Mouse (Mus musculus): Measurements from ENCODE around the gene Strap. TPM values are rescaled to one million over a fixed set of nuclear protein-coding genes. Genes with fewer than 3 reads are reported as not detected.

Strap gene
- polyA plus RNA-seq, 1 experiment = 18.8 TPM

- 89% methylated on average over 8 of the region's 8 CpGs for WGBS
- no peaks in the 10 kb centered on the region for H3K4me1 ChIP-seq (ENCODE audit: control insufficient read depth, insufficient read depth, insufficient read length)
- no peaks in the 10 kb centered on the region for H3K27me3 ChIP-seq (ENCODE audit: control insufficient read depth, insufficient read depth, low read length)
- no peak for DNase-seq (ENCODE audit: low read depth in 1 of 2, low spot score in 2 of 2)
- TF ChIP-seq POLR2A (IDR thresholded peaks at IDR 0.05; ENCODE audit: low read depth, low read length) = no peak
- TF ChIP-seq CTCF (IDR thresholded peaks at IDR 0.05; ENCODE audit: extremely low read depth, insufficient read depth, insufficient read length, insufficient replicate concordance) = no peak
- H3K27ac ChIP-seq (ENCODE audit: insufficient read depth, low read length) = no peak overlapping the region
- H3K36me3 ChIP-seq (ENCODE audit: control insufficient read depth, insufficient read depth, low read length) = no peaks in the 10 kb centered on the region
- no peak overlapping the region for H3K4me3 ChIP-seq (ENCODE audit: extremely low read depth, insufficient read depth, insufficient read length)
These were observed 39.8 kb upstream of the Strap start for GRCm38 (mm10) chr6:137695046-137695445.

DNA sequence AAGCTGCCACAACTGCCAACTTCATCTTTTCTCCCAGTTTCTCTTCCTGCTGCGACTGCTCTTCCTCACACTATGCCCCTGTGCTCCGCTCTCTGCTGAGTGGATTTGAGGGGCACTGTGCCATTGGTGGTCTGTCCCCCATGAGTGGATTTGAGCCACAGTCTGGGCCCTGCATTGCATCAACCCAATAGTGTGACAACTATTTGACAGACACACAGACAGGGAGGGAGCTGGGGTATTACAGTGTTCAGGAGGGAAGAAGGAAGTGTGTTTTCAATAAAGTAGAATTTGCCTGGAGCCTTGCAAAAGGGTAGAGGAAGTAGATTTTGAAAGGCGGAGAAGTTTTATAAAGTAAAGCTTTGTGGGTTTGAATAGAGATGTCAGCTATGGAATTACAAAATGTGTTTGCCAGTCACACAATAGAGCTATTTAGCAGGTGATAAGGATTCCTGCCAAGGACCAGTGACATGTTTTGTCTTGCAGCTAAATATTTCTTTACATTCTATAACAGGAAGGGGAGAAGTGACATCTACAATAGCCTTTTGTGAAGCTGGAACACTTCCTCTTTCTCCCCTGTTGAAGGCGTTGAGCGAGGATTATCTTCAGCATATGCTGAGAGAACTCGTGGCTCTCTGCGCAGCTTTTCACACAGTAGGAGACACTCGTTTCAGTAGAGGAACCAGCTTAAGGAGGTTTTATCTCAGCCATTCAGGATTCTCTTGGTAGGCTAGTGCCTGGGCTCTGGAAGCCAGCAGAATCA is 38.3 kb upstream of the Strap start:
- Histone ChIP-seq H3K4me1 (ENCODE audit: control insufficient read depth, insufficient read depth, insufficient read length) (no peaks in the 10 kb centered on the region), H3K27me3 (ENCODE audit: control insufficient read depth, insufficient read depth, low read length) (no peaks in the 10 kb centered on the region), H3K4me3 (ENCODE audit: extremely low read depth, insufficient read depth, insufficient read length) (no peak overlapping the region), H3K27ac (ENCODE audit: insufficient read depth, low read length) (peak overlapping the region; percentile 71), H3K36me3 (ENCODE audit: control insufficient read depth, insufficient read depth, low read length) (no peaks in the 10 kb centered on the region)
- TF ChIP-seq CTCF (IDR thresholded peaks at IDR 0.05; ENCODE audit: extremely low read depth, insufficient read depth, insufficient read length, insufficient replicate concordance) (no peak), POLR2A (IDR thresholded peaks at IDR 0.05; ENCODE audit: low read depth, low read length) (no peak)
- peak in 1 of 2 experiments; percentile 4 for DNase-seq (ENCODE audit: low read depth in 1 of 2, low spot score in 2 of 2)
- WGBS = 29% methylated on average over 8 of the region's 8 CpGs

- 87% methylated on average over 7 of the region's 7 CpGs for WGBS
- TF ChIP-seq CTCF (IDR thresholded peaks at IDR 0.05; ENCODE audit: extremely low read depth, insufficient read depth, insufficient read length, insufficient replicate concordance) (no peak), POLR2A (IDR thresholded peaks at IDR 0.05; ENCODE audit: low read depth, low read length) (no peak)
- no peak for DNase-seq (ENCODE audit: low read depth in 1 of 2, low spot score in 2 of 2)
These were observed 35.4 kb upstream of the Strap start for GRCm38 (mm10) chr6:137699434-137699833.

DNA sequence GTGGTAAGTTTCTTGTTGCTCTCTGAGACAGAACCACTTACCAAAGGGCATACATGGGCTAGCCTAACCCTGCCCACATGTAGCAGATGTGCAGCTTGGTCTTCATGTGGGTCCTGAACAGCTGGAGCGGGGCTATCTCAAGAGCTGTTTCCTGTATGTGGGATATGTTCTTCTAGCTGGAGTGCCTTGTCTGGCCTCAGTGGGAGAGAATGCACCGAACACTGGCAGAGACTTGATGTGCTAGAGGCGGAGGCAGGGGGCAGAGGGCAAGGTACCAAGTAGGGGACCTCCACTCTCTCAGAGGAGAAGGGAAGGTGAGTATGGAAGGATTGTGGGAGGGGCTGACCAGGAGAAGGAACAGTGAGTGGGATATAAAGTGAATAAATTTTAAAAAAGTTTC is 32.7 kb upstream of the Strap start:
- no peak overlapping the region for H3K4me3 ChIP-seq (ENCODE audit: extremely low read depth, insufficient read depth, insufficient read length)
- DNase-seq (ENCODE audit: low read depth in 1 of 2, low spot score in 2 of 2) = no peak
- no peak for TF ChIP-seq CTCF (IDR thresholded peaks at IDR 0.05; ENCODE audit: extremely low read depth, insufficient read depth, insufficient read length, insufficient replicate concordance)
- no peak for TF ChIP-seq POLR2A (IDR thresholded peaks at IDR 0.05; ENCODE audit: low read depth, low read length)
- no peaks in the 10 kb centered on the region for H3K4me1 ChIP-seq (ENCODE audit: control insufficient read depth, insufficient read depth, insufficient read length)
- WGBS = 77% methylated on average over 3 of the region's 3 CpGs
- H3K27me3 ChIP-seq (ENCODE audit: control insufficient read depth, insufficient read depth, low read length) = no peaks in the 10 kb centered on the region
- H3K36me3 ChIP-seq (ENCODE audit: control insufficient read depth, insufficient read depth, low read length) = no peaks in the 10 kb centered on the region
- H3K27ac ChIP-seq (ENCODE audit: insufficient read depth, low read length) = no peak overlapping the region

More at GRCm38 (mm10) chr6:137699434-137699833, 35.4 kb upstream of the Strap start:
- Histone ChIP-seq H3K4me3 (ENCODE audit: extremely low read depth, insufficient read depth, insufficient read length) (no peak overlapping the region), H3K27me3 (ENCODE audit: control insufficient read depth, insufficient read depth, low read length) (no peaks in the 10 kb centered on the region), H3K27ac (ENCODE audit: insufficient read depth, low read length) (no peak overlapping the region), H3K36me3 (ENCODE audit: control insufficient read depth, insufficient read depth, low read length) (no peaks in the 10 kb centered on the region), H3K4me1 (ENCODE audit: control insufficient read depth, insufficient read depth, insufficient read length) (no peaks in the 10 kb centered on the region)

GRCm38 (mm10) chr6:137702918-137703317 is 32.0 kb upstream of the Strap start:
- no peak overlapping the region for H3K27ac ChIP-seq (ENCODE audit: insufficient read depth, low read length)
- H3K4me1 ChIP-seq (ENCODE audit: control insufficient read depth, insufficient read depth, insufficient read length) = no peaks in the 10 kb centered on the region
- H3K36me3 ChIP-seq (ENCODE audit: control insufficient read depth, insufficient read depth, low read length) = no peaks in the 10 kb centered on the region
- no peak for TF ChIP-seq CTCF (IDR thresholded peaks at IDR 0.05; ENCODE audit: extremely low read depth, insufficient read depth, insufficient read length, insufficient replicate concordance)
- no peak for TF ChIP-seq POLR2A (IDR thresholded peaks at IDR 0.05; ENCODE audit: low read depth, low read length)
- 81% methylated on average over 4 of the region's 4 CpGs for WGBS
- H3K4me3 ChIP-seq (ENCODE audit: extremely low read depth, insufficient read depth, insufficient read length) = no peak overlapping the region
- no peaks in the 10 kb centered on the region for H3K27me3 ChIP-seq (ENCODE audit: control insufficient read depth, insufficient read depth, low read length)
- no peak for DNase-seq (ENCODE audit: low read depth in 1 of 2, low spot score in 2 of 2)

- Histone ChIP-seq H3K4me1 (ENCODE audit: control insufficient read depth, insufficient read depth, insufficient read length) (no peaks in the 10 kb centered on the region), H3K4me3 (ENCODE audit: extremely low read depth, insufficient read depth, insufficient read length) (no peak overlapping the region), H3K27me3 (ENCODE audit: control insufficient read depth, insufficient read depth, low read length) (no peaks in the 10 kb centered on the region), H3K36me3 (ENCODE audit: control insufficient read depth, insufficient read depth, low read length) (no peaks in the 10 kb centered on the region), H3K27ac (ENCODE audit: insufficient read depth, low read length) (no peak overlapping the region)
- TF ChIP-seq POLR2A (IDR thresholded peaks at IDR 0.05; ENCODE audit: low read depth, low read length) (no peak), CTCF (IDR thresholded peaks at IDR 0.05; ENCODE audit: extremely low read depth, insufficient read depth, insufficient read length, insufficient replicate concordance) (no peak)
- 90% methylated on average over 7 of the region's 7 CpGs for WGBS
- no peak for DNase-seq (ENCODE audit: low read depth in 1 of 2, low spot score in 2 of 2)
These were observed 31.4 kb upstream of the Strap start for GRCm38 (mm10) chr6:137703431-137703830.

DNA sequence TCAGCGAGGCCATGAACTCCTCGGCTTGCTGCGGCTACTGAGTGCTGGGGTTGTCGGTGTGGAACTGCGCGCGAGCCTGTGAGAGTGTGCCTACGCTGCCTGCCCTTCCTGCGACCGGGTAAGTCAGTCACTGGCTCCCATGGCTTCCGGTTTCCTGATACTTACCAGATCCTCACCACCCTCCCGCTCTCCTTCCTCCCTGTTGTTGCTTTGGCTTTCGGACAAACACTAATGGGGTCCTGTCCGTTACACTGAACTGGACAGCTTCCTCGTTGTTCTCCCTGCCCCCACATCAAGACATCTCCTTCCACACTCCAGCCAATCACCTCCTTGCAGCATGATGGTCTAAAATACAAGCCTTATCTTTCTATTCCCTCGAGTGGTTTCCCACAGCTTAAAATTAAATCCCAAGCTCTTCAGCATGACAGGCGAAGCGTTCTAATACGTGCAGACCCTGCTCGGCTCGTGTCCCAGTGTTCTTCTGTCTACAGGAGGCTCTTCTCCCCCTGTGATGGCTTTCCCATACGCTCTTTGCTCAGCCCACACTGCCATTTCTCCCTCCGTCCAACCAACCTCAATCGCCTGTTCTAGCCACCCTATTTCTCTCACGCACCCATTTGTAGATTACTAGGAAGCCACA is 30.5 kb upstream of the Strap start:
- H3K27me3 ChIP-seq (ENCODE audit: control insufficient read depth, insufficient read depth, low read length) = no peaks in the 10 kb centered on the region
- no peak overlapping the region for H3K27ac ChIP-seq (ENCODE audit: insufficient read depth, low read length)
- DNase-seq (ENCODE audit: low read depth in 1 of 2, low spot score in 2 of 2) = no peak
- H3K4me1 ChIP-seq (ENCODE audit: control insufficient read depth, insufficient read depth, insufficient read length) = no peaks in the 10 kb centered on the region
- 47% methylated on average over 25 of the region's 25 CpGs for WGBS
- no peaks in the 10 kb centered on the region for H3K36me3 ChIP-seq (ENCODE audit: control insufficient read depth, insufficient read depth, low read length)
- no peak overlapping the region for H3K4me3 ChIP-seq (ENCODE audit: extremely low read depth, insufficient read depth, insufficient read length)
- TF ChIP-seq POLR2A (IDR thresholded peaks at IDR 0.05; ENCODE audit: low read depth, low read length) (no peak), CTCF (IDR thresholded peaks at IDR 0.05; ENCODE audit: extremely low read depth, insufficient read depth, insufficient read length, insufficient replicate concordance) (no peak)
